Mouse (Mus musculus): ENCODE results near the gene Armt1.

GRCm38 (mm10) chr10:4480929-4481328 is 48.7 kb downstream of the Armt1 start:
- TF ChIP-seq CTCF (IDR thresholded peaks at IDR 0.05; ENCODE audit: extremely low read depth, insufficient read length, insufficient replicate concordance, low read depth, low read length) (no peak), POLR2A (IDR thresholded peaks at IDR 0.05; ENCODE audit: low read depth, low read length) (no peak)

All from small intestine, adult 2 months (tissue).